ENCODE assay signal across 15 mouse cellular contexts in the genomic region with DNA sequence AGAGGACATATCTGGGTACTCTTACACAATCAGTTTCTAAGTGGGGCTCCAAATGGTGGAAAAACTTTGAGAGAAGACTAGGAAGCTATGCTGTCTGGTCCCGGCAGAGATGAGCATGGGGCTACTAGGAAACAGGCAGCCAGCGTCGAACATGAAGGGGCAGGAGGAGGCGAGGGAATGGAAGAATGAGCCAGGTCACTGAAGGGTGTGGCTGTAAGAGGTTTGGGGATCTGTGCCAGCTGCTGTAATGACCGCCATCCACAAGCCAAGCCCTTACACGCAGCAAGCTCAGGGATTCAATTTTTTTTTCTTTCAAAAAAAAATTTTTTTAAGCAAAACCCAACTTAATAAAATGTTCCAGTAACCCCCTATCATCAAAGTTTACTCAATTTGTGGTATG.
"Had no signal": no experiment of that assay in that cellular context is flagged by ENCODE, and none has a peak within 500 bp of the region (broad histone marks: within the 10 kb centered on the region; RNA-seq: fewer than 3 reads in every experiment).

No protein-coding gene starts in this region.

- H3K9ac ChIP-seq: limb, embryonic 15.5 days; liver, embryonic 12.5 days; lung, embryonic 15.5 days; neural tube, embryonic 15.5 days had no signal

- DNase-seq: kidney, adult 8-10 months; kidney, postnatal 25 days; layer of hippocampus, adult 9-11 months; layer of hippocampus, postnatal 36 days; midbrain, embryonic 14.5 days; right cerebral cortex, adult 18-20 months; right cerebral cortex, postnatal 25 days; thymus, postnatal 4 days had no signal

- ATAC-seq: liver, embryonic 12.5 days had no signal

- H3K27me3 ChIP-seq: limb, embryonic 15.5 days; liver, embryonic 12.5 days; lung, embryonic 15.5 days; neural tube, embryonic 15.5 days had no signal

- H3K9me3 ChIP-seq: limb, embryonic 15.5 days; liver, embryonic 12.5 days; lung, embryonic 15.5 days; midbrain, embryonic 10.5 days; neural tube, embryonic 15.5 days had no signal

- H3K36me3 ChIP-seq: limb, embryonic 15.5 days; liver, embryonic 12.5 days; lung, embryonic 15.5 days; neural tube, embryonic 15.5 days had no signal

- H3K4me1 ChIP-seq: liver, embryonic 12.5 days; lung, embryonic 15.5 days; midbrain, embryonic 10.5 days; neural tube, embryonic 15.5 days had no signal

- H3K4me3 ChIP-seq: limb, embryonic 15.5 days; liver, embryonic 12.5 days; lung, embryonic 15.5 days; midbrain, embryonic 10.5 days; myocyte; neural tube, embryonic 15.5 days had no signal

- H3K4me2 ChIP-seq: limb, embryonic 15.5 days; liver, embryonic 12.5 days; lung, embryonic 15.5 days; neural tube, embryonic 15.5 days had no signal

- H3K27ac ChIP-seq: limb, embryonic 15.5 days; liver, embryonic 12.5 days; lung, embryonic 15.5 days; midbrain, embryonic 10.5 days; neural tube, embryonic 15.5 days; stomach, postnatal 0 days had no signal
